Mouse (Mus musculus) monocyte, adult 5-6 weeks (primary cell): ENCODE results near the gene Mchr1. TPM values are rescaled to one million over a fixed set of nuclear protein-coding genes. Genes with fewer than 3 reads are reported as not detected.
A peak's percentile ranks its signal among the peaks of the same experiment; 100 is the strongest.
"Not testable (repeated sequence)": the region's sequence is repeated elsewhere in the genome, so short reads cannot be mapped to it uniquely, and the experiment has no call there.

Experiments used
- ATAC-seq: fragments of 153-309, 156-312 bp; replicated peaks from 2 replicates; pipeline ENCODE4 v1.8.0; 2017; ENCODE audit warnings: mild to moderate bottlenecking; ENCODE audit not compliant: low TSS enrichment, insufficient number of reproducible peaks, severe bottlenecking, poor library complexity, low FRiP score
- total RNA-seq: library from RNA; stranded (forward); fragments of 200-1000, 200-491, 200-594 nt; gene quantifications from 3 replicates; pipeline ENCODE4 v1.2.3, GENCODE M21; 2017

Gene Mchr1
- 2.2 TPM in 1 of 3 replicates, not detected in the others for total RNA-seq

DNA sequence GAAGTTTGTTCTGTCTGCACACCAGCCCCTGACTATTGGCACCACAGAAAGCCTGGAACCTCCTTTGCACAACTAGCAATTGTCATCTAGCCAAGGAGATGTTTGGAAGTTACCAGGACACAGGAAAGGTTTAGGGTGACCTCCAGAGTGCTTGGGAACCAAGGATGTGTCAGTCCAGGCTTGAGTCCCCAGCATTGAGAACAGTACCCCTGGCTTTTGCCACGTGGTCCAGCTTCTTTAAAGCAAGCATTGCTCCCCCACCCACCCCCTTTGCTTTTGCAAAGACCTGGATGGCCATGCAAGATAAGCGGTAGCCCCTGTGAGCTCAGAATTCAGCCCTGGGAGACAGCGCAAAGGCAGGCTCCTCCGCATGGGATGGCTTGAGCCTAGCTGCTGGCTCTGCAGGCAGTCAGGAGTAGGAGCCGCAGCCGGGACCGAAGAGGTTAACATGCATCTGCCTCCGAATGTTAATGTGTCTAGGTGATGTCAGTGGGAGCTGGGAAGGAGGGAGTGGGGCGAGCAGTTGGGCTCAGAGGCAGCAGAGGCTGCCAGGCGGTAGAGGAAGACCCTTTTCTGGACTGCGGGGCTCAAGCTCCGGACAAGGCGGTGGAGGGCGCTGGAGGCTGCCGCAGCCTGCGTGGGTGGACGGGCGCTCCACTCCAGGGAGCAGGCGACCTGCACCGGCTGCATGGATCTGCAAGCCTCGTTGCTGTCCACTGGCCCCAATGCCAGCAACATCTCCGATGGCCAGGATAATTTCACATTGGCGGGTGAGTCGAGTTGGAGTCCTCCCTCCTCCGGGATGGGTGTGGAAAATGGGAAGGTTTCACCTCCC is at the start of gene Mchr1:
Gene Mchr1, plus strand, starts transcription at position 414 of the 835 bp plus-strand sequence.
- ATAC-seq = no peak

DNA sequence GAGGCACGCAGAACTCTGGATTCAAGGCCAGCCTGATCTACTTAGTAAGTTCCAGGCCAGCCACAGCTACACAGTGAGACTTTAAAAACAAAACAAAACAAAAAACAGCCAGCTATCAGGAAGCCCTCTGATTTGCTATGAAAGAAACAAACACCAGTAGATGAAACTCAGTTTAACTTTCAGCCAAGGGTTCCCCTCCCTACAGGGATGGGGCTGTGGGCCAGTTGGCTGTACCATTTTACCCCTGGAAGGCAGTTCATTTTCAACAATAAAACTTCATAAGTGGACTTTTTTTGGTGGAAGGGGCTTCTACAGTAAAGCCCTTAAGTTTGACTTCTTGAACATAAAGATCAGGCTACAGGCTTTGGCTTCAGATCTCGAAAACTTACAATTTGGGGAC is 46.2 kb upstream of the Mchr1 start:
- no peak for ATAC-seq

DNA sequence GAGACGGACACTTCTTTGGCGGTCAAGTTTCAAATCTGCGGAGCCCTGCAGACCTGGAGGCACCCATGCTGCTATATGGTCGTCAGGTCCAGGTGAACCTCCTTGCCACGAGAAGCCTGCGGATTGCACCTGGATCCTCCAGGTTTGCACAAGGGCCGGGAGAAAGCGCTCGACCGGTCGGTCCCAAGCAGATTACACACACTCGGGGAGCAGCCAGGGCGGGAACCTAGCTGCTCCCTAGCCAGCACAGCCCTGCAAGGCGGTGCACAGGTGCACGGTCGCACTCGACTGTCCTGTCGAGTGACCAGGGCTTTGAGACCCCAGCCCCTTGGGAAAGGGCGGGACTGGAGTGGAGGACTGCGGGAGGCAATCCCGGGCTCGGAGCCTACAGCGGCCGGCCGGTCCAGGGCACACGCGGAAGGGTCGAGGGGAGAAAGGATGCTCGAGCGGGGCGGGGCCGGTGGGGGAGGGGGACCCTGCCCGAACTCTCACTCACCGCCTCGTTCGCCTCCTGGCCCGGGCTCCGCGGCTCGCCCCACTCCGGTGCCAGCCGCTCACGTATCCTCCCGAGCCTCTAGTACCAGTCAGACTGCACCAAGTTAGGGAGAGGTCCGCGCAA is 45.2 kb upstream of the Mchr1 start:
- ATAC-seq = no peak; the same call in 1 of the 2 replicates

DNA sequence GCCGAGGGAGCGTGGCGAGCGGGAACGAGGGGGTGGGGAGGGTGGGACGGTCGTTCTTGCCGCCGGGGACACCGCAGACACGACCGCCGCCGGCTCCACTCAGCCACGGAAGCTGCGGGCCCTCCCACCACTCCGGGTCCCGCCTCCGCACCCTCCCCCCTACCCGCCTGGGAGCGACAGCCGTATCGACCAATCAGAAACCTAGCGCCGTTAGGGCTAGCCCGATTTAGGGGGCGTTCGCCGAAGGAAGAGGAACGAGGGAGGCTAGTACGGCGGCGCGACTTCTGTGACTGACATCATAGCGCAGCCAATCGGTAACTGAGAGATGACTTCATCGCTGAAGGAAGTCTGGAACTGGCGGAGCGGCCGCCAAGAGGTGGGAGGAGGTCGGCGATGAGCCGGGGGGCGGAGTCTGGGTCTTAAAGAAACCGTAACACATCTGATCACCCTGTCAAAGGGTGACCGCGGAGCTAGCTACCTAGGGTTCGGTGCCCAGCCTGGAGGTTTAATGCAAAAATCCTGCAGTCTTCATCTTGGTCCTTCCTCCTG is 44.6 kb upstream of the Mchr1 start, which contains the start of gene Mrtfa:
Gene Mrtfa, minus strand, starts transcription at position 128 of the 549 bp plus-strand sequence.
- ATAC-seq = peak; percentile 99

DNA sequence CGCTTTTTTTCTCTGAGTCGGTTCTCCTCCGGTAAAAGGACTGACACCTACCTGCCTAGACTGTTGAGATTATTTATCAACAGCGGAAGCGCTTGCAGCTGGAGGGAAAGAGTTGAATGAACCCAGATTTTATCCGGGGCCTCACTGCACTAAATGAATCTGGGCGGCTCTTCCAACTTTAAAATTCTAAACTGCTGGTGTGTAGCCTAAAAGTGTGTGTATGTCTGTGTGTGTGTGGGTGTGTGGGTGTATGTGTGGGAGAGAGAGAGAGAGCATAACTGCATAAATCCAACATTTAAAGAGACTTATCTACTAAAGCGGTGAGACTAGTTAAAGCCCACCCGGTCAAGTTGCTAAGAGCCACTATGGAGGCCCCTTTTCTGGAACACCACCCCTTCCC is 44.0 kb upstream of the Mchr1 start:
- no peak for ATAC-seq

DNA sequence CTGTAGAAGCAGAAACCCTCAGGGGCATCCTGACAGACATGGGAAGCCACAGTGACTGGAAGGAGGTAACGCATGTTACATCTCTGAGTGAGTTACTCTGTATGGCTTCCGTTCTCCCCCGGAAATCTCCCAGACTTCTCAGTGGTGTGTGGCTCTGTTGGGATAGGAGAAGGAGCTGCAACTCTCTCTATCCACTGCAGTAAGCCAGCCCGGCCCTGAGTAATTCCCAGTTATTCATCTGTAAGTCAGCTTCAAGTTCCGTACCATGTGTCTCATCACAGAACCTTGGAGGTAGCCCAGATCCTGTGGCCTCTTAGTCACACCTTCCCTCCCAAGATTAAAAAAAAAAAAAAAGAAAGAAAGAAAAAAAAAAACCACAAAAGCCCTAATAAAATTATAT is 43.0 kb upstream of the Mchr1 start:
- no peak for ATAC-seq

DNA sequence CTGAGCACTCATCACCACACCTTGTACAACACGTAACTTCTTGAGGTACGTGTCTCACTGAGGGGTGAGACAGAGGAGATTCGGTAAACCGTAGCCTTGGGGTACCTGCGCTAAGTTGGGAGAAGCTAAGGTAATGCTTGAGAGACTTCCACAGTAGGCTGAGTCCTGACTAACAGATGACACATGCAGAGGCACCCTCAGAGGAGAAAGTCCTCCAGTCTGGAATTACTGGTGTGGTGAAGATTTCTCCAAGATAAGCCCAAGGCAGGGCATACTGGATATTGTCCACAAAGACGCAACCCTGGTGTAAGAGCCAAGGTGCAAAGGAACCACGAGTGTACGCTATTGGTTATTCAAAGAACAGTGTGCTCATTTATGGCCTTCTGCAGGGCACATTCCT is 42.4 kb upstream of the Mchr1 start:
- ATAC-seq = no peak

DNA sequence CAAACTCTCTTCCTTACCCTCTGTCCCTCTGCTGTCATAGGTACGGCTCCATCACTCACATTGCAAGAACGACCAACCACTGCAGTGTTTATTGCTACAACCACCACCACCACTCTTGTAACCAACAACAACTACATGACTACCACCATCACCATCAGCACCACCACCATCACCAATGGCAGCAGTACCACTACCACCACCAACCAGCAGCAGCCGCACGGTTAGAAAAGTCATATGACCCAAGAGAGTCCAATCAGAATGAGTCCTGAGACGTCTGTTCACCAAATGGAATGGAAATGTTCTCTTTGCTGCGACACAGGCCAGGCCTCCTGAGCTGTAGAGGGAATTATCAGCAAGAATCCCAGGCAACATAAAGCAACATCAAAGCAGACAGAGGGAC is 40.5 kb upstream of the Mchr1 start:
- ATAC-seq = no peak

DNA sequence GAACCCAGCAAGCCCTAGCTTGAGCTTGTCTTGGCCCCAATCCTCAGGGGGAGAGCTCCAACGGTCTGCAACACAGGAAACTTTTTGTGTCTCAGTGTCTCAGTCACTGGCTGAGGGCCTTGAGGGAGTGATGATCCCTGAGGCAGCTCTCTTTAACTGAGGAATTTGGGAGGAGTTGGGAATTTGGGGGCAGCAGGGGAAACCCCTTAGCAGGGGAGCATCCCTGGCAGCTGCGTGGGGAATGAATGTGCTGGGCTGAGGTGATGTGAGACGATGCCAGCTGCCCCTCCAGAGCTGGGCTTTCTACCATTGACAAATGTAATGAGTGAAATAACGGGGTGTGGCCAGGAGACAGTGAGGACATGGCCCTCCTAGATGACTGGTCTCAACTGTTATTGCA is 39.9 kb upstream of the Mchr1 start:
- no peak for ATAC-seq

DNA sequence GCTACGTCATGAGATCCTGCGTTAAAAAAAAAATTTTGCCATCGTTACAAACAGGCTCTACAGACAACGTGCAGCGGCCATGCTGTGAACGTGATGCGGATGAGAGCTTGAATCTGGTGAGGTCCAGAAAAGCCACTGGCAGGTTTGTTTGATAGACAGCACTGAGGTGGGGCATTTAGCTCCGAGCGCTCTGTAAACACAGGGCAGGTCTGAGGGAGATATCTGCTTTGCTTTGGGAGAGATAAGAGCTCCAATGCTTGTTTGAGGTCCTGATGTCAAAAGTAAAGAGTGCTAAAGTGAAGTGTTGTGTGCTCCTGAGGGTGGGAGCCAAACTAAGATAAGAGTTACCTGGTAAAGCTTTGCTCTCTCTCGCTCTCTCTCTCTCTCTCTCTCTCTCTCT is 38.1 kb upstream of the Mchr1 start:
- ATAC-seq = no peak

DNA sequence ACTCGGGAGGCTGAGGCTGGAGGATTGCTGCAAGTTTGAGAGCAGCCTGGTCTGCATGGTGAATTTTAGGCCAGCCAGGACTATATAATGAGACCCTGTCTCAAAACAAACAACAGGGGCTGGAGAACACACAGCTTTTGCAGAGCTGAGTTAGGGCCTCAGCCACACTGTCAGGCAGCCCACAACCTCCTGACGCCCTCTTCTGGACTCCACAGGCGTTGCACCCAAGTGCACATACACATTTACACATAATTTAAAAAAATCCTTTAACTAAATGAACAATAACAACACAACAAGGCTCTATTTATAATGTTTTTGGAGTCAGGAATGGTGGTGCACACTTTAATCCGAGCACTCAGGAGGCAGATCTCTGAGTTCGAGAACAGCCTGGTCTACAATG is 36.9 kb upstream of the Mchr1 start:
- no peak for ATAC-seq

DNA sequence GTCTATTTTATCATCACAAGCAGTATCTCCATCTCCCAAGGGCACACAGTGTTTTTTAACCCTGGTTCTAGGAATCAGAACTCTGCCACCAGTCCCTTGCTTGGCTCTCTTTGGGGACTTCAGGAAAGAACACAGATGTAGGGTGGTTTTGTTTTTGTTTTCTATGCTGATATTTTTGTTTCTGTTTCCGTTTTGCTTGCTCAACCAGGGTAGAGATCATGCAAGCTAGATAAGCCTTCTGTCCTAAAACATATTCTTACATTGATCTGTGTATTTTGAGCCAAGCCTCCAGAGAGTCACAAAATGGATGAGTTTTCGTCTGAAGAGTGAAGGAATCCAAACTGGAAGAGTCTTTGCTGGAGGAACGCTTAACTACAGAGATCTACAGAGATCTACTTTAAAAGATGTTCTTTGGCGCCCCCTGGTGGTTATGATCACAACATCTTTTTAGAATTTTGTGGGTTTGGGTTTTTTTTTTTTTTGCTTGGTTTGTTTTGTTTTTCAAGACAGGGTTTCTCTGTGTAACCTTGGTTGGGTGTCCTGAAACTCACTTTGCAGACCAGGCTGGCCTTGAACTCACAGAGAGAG is 35.8 kb upstream of the Mchr1 start:
- peak; percentile 40 for ATAC-seq

DNA sequence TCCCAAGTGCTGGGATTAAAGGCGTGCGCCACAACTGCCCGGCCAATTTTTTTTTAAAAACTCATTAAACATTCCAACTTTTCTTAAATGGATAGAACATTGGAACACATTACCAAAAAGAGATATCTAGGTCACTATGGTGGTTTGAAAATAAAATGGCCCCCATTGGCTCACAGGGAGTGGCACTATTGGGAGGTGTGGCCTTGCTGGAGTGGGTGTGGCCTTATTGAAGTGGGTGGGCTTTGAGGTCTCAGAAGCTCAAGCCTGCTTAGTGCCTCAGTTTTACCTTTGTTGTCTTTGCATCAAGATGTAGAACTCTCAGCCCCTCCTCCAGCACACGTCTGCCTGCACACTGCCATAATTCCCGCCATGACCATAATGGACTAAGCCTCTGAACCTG is 32.8 kb upstream of the Mchr1 start:
- no peak for ATAC-seq

DNA sequence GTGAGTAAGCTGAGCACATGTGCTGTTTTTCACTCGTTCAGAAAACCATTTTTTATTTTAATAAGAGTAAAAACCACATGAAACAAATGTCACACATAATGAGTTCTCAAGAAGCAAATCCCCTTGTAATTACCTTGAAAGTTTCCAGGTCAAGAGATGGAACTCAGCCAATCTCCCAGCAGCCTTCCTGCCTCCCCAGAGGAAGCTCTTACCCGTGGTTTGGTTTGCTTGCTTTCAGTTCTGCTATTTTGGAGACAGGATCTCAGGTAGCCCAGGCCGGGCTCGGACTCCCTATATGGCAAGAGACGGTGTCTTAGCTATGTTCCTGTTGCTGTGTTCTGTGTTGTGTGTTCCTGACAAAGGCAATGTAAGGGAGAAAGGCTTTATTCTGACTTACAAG is 24.8 kb upstream of the Mchr1 start:
- 0 out of 2 replicates have a peak, but pooled peaks have one; percentile 35 for ATAC-seq

DNA sequence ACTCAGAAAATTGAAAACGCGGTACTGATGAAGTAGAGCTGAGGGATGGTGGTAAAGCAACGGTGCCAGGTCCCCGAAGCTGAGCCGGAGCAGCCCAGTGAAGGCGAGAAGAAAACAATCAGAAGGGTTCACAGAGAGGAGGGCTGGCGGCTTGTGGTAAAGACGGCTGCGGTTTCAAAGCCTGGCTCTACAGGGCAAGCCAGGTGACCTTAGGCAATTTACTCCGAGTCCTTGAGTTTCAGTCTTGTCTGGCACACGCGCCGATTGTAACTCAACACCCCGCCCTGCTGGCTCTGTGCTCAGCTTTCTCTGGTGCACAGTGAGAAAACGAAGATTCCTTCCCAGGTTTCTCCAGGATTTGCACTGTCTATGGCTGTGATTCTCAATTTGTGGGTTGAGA is 22.3 kb upstream of the Mchr1 start:
- ATAC-seq = no peak

DNA sequence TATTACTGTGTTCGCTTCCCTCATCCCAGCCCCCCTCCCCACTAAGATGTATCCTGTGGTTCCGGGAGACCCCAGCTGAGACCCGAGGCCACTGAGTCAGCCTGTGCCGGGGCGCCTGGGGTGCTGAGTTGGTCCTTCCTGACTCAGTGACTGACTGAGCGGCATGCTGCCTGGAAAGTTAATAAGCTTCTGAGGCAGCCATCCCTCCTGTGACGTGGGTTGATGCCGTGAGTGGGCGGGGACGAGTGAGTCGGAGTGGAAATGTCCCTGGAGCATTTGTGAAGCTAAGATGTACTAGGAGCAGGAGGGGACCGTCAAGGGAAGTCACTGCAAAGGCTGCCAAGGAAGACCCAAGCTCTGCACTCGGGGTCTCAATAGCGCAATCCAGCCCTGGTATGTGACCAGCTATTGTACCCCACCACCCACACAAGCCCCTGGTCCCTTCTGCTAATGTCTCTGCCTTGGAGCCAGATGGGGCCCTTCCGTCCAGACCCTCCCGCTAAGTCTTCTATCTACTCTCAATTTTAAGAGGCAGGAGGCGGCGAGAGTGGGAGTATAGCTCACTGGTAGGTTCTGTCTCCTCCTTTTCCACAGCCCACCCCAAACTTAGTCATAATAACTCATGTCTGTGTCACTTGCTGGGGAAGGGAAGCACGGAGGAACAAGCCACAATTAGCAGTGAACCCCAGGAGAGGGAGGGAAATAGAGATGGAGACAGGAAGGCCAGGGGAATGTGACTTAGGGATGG is 18.2 kb upstream of the Mchr1 start:
- no peak for ATAC-seq

DNA sequence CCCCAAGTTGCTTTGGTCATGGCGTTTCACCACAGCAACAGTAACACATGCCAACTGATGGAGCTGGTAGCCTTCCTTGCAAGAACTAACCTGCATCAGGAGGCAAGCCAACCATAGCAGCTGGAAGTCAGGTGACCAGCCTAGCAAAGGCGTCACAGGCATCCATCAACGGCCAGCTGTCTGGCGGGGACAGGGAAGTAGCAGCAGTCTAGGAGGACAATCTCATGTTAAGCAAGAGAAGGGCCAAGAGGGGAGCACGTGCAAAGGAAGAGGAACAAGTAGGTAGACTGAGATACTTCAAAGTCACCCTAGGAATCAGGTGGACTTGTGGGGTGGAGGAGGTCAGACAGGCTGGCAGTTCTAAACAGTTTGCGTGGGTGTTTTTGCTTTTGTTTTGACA is 16.2 kb upstream of the Mchr1 start:
- no peak for ATAC-seq

DNA sequence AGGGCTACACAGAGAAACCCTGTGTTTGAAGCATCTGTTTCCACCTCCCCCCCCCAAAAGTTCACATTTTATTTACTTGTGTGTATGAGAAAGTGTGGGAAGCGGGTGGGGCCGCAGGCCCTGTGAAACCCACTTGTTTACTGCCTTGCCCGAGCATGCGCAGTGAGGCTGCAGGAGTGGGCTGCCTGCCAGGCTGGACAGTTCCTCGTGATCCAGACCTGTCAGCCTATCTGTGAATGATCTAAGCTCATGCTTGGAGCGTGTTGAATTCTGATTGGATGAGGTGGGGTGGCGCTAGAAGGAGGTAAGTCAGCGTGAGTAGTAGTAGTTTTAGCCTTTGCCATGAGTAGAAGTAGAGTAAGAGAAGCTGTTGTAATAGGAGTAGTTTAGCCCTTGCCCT is 15.2 kb upstream of the Mchr1 start:
- ATAC-seq = not testable (repeated sequence)

DNA sequence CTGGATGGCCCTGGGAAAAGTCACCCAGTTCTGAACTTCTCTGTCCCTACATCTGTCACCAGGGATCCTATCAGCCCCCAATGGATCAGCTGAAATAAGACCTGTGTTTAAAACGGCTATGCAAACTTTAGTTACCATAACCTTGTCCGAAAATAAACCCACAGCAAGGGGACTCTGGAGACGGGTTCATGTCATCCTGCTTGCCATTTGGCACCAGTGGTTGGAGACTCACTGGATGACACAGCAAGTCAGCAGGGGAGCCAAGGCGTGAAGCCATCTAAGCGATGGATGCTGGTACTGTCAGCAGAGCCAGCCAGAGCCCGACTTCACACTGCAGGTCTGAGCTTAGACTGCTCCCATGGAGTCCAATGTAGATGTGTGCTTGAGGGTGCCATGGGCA is 13.9 kb upstream of the Mchr1 start:
- no peak for ATAC-seq
